Mouse (Mus musculus) midbrain, embryonic 15.5 days (tissue): Measurements from ENCODE around the gene Vta1. TPM values are rescaled to one million over a fixed set of nuclear protein-coding genes. Genes with fewer than 3 reads are reported as not detected.

Experiments used
- ATAC-seq: fragments of 200-750 bp; cut with Nextera tagmentation; replicated peaks from 2 replicates; pipeline ENCODE4 v1.8.0; 2017; ENCODE audit warnings: moderate TSS enrichment
- H3K27ac ChIP-seq: fragments of 300-500 bp; sonication (generic); 2 replicates; pipeline ENCODE4 v1.5.1; 2015; ENCODE audit warnings: mild to moderate bottlenecking, inconsistent platforms
- H3K27me3 ChIP-seq: fragments of 300-500 bp; sonication (generic); replicated peaks from 2 replicates; pipeline ENCODE4 v1.6.1; 2015; ENCODE audit warnings: inconsistent platforms
- H3K36me3 ChIP-seq: fragments of 300-500 bp; sonication (generic); replicated peaks from 2 replicates; pipeline ENCODE4 v1.6.1; 2015; ENCODE audit warnings: inconsistent platforms
- H3K4me1 ChIP-seq: fragments of 300-500 bp; sonication (generic); 2 replicates; pipeline ENCODE4 v1.6.1; 2015; ENCODE audit warnings: inconsistent platforms
- H3K4me2 ChIP-seq: fragments of 300-500 bp; sonication (generic); 2 replicates; pipeline ENCODE4 v1.6.1; 2015; ENCODE audit warnings: inconsistent platforms, mild to moderate bottlenecking, moderate library complexity
- H3K4me3 ChIP-seq: fragments of 300-500 bp; sonication (generic); 2 replicates; pipeline ENCODE4 v1.5.1; 2015; ENCODE audit warnings: mild to moderate bottlenecking, inconsistent platforms
- H3K9ac ChIP-seq: fragments of 300-500 bp; sonication (generic); 2 replicates; pipeline ENCODE4 v1.6.1; 2015; ENCODE audit warnings: mild to moderate bottlenecking, inconsistent platforms
- H3K9me3 ChIP-seq: fragments of 300-500 bp; sonication (generic); 2 replicates; pipeline ENCODE4 v1.6.1; 2016; ENCODE audit warnings: inconsistent platforms
- WGBS: fragments of 180-500 bp; shearing (Covaris S2); methylation state at CpG from one replicate; pipeline ENCODE4 v1.1.7; 2015; ENCODE audit warnings: mixed read lengths; 5-methylcytosine and 5-hydroxymethylcytosine counted together
- polyA plus RNA-seq: library from polyadenylated mRNA; unstranded; fragments of >200 nt; fragmentation: Nextera tagmentation; extraction: Ambion mirVana; gene quantifications from 2 replicates; pipeline ENCODE4 v1.2.1, GENCODE M21; 2015

The Vta1 gene
- polyA plus RNA-seq, 1 experiment from 2014 or later = 180 TPM

GRCm38 (mm10) chr10:14639043-14639442, 66.3 kb downstream of the Vta1 start:
- no peak overlapping the region for H3K9ac ChIP-seq
- no peak overlapping the region for H3K4me3 ChIP-seq
- no peak for ATAC-seq
- no peak overlapping the region for H3K27ac ChIP-seq
- no peaks in the 10 kb centered on the region for H3K27me3 ChIP-seq
- no peaks in the 10 kb centered on the region for H3K9me3 ChIP-seq
- H3K4me1 ChIP-seq = no peaks in the 10 kb centered on the region
- H3K4me2 ChIP-seq = no peak overlapping the region
- H3K36me3 ChIP-seq = no peaks in the 10 kb centered on the region
- WGBS = 93% methylated on average over 4 of the region's 4 CpGs

GRCm38 (mm10) chr10:14625706-14626105, 79.7 kb downstream of the Vta1 start:
- ATAC-seq = no peak
- WGBS = 98% methylated on average over 1 of the region's 1 CpGs
- no peaks in the 10 kb centered on the region for H3K9me3 ChIP-seq
- no peak overlapping the region for H3K4me3 ChIP-seq
- H3K4me2 ChIP-seq = no peak overlapping the region
- H3K9ac ChIP-seq = no peak overlapping the region
- no peak overlapping the region for H3K27ac ChIP-seq
- H3K4me1 ChIP-seq = no peaks in the 10 kb centered on the region
- H3K27me3 ChIP-seq = no peaks in the 10 kb centered on the region
- no peaks in the 10 kb centered on the region for H3K36me3 ChIP-seq

- ATAC-seq = no peak
- no peak overlapping the region for H3K4me3 ChIP-seq
- H3K27ac ChIP-seq = no peak overlapping the region
- no peaks in the 10 kb centered on the region for H3K4me1 ChIP-seq
- H3K9me3 ChIP-seq = no peaks in the 10 kb centered on the region
- no peak overlapping the region for H3K9ac ChIP-seq
- no peaks in the 10 kb centered on the region for H3K27me3 ChIP-seq
- 90% methylated on average over 1 of the region's 1 CpGs for WGBS
- H3K4me2 ChIP-seq = no peak overlapping the region
- no peaks in the 10 kb centered on the region for H3K36me3 ChIP-seq
Observed at GRCm38 (mm10) chr10:14619156-14619555, 86.2 kb downstream of the Vta1 start.

GRCm38 (mm10) chr10:14618301-14618700, 87.1 kb downstream of the Vta1 start:
- Histone ChIP-seq H3K9me3 (no peaks in the 10 kb centered on the region), H3K4me1 (no peaks in the 10 kb centered on the region), H3K9ac (no peak overlapping the region), H3K36me3 (no peaks in the 10 kb centered on the region), H3K27ac (no peak overlapping the region), H3K4me2 (no peak overlapping the region), H3K4me3 (no peak overlapping the region), H3K27me3 (no peaks in the 10 kb centered on the region)
- ATAC-seq = no peak
- WGBS = 89% methylated on average over 1 of the region's 1 CpGs

- no peaks in the 10 kb centered on the region for H3K36me3 ChIP-seq
- no peaks in the 10 kb centered on the region for H3K27me3 ChIP-seq
- H3K9ac ChIP-seq = no peak overlapping the region
- H3K9me3 ChIP-seq = no peaks in the 10 kb centered on the region
- H3K4me1 ChIP-seq = no peaks in the 10 kb centered on the region
- H3K4me3 ChIP-seq = no peak overlapping the region
- ATAC-seq = no peak
- H3K4me2 ChIP-seq = no peak overlapping the region
- H3K27ac ChIP-seq = no peak overlapping the region
Observed at GRCm38 (mm10) chr10:14615441-14615840, 89.9 kb downstream of the Vta1 start.

- Histone ChIP-seq H3K4me1 (no peaks in the 10 kb centered on the region), H3K4me3 (no peak overlapping the region), H3K27me3 (no peaks in the 10 kb centered on the region), H3K9ac (no peak overlapping the region), H3K36me3 (no peaks in the 10 kb centered on the region), H3K27ac (no peak overlapping the region), H3K4me2 (no peak overlapping the region), H3K9me3 (no peaks in the 10 kb centered on the region)
- WGBS = 93% methylated on average over 5 of the region's 5 CpGs
- ATAC-seq = no peak
Observed at GRCm38 (mm10) chr10:14607597-14607996, 97.8 kb downstream of the Vta1 start.

Other genes starting within 250 kb of the Vta1 start
- gene Adgrg6, start 159.9 kb downstream of the Vta1 start, polyA plus RNA-seq = 0.82 and 1.6 TPM in 2 replicates
- gene Nmbr, start within 50 bp of the Vta1 start, polyA plus RNA-seq = 1.6 and 2.6 TPM in 2 replicates
- not detected in 2 replicates for gene Gje1, start 12.7 kb upstream of the Vta1 start, polyA plus RNA-seq